Mouse (Mus musculus): ENCODE data around the gene Syk.
A peak's percentile ranks its signal among the peaks of the same experiment; 100 is the strongest.

Gene Syk

DNA sequence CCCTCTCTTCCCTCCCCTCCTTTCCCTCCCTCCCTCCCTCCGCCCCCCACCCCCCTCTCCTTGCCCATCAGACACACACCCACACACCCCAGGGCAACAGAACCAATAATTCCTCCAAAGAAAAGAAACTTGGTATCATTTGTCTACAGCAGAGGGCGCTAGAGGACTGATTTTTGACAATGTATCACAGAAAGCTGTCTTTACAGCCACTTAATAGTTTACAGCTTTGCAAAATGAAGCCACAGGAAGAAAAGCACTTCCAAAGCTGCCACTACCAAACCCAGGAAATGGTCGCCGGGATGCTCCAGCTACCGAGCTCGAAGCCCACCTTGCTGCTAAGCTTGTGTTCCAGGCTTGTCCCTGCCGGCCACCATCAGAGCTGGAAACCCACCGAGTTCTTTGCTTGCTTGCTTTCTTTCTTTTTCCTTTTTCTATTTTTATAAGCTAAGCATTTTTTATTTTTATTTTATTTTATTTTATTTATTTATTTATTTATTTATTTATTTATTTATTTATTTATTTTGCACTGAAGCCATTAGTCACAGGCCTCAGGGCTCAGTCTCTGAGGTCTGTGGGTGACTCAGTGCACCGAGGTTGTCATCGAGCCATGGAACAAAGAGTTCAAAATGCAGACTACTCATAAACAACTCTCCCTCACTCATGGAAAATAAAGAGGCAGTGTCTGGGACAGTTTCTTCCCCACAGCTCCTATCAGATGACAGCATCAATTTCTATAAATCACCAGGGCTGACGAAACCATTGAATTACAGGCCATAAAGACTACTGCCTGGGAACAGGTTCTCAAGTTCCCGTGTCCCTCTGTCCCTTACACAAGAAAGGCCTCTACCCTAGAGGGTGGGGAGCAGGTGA, 68.6 kb downstream of the Syk start:
- DNase-seq (ENCODE audit: low spot score): peak; percentile 54

DNA sequence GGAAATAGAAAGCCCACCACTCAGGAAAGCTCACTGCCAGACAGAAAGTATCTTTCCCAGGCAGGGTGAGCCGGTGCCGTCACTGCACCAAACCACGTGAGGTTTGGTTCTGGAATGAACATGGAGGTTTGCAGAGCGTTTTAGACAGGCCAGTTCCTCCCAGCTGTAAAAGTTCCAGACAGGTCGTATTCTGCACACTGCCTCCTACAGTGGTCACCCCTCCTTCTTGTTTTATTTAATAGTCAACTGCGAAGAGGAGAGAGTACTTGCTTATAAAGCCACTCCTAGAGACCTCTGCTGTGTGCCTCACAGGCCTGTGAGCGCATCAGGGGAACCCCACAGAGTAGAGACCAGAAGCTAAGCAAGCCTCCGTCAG, 69.3 kb downstream of the Syk start:
- DNase-seq (ENCODE audit: low spot score): no peak

DNA sequence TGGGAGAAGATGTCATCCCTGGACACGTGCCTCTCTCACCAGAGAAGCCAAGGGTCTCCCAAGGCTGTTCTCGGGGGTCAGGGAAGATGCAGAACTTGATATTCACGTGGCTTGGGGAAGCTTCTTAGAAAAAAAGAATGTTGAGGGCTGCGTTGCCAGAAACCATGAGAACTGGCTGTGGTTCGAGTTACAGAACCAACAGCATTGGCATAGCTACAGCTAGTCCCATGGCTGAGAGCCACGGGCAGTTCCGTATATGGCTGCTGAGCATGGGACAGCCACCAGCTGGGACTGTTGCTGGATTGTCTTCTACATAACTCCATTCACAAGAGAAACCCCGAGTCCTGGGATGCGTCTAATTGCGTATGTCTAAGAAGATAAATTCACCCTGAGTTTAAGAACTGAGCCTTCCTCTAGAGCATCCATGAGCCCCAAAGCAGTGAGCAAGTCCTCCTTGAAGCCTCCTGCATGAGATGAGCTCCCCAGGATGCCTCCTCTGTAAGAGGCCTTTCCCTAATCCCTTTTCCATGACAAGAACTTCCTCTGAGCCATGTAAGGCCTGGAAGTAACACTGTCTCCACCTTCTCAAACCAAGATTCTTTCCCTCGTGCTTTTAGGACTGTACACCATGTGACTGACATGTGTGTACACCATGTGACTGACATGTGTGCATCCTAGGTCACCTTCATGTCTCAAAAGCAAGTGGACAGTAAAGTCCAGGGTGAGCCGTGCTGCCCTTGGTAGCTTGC, 71.3 kb downstream of the Syk start:
- no peak for DNase-seq (ENCODE audit: low spot score)

DNA sequence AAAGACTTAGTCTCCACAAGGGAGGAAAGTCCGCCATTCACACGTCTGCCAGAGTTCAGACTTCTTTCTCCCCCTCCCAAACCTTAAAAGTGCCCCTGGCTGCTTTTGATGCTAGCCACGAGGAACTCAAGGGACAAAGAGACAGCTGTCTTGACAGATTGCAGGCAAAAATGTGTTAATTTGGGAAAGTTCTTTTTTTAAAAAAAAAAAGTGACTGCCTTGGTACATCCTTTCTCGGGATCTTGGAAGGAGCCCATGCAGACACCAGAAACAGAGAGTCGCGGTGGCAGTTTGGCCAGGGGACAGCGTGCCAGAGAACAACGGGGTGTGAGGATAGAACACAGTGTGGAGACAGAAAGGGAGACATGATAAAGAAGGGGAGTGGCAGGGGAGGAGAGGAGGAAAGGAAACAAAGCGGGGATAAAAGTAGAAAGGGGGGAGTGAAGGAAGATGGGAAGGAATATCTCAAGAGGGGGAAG, 71.9 kb downstream of the Syk start:
- DNase-seq (ENCODE audit: low spot score): no peak

DNA sequence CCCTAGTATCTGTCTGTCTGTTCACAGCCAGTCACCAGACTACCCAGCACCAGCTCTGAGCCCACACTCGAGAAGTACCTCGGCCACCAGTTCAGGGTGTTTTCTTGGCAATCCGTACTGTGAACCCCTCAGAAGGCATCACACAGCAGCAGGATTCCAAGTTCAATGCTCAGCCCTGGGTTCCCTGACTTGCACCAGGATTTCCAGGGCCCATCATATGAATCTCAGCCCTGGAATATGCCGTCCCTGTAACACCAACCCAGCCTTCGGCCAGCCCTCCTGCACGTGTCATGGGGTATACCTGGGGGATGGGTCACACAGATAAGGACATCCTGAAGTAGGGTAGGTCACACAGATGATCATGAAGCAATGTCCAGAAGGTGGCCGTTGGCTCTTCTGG, 75.0 kb downstream of the Syk start:
- DNase-seq (ENCODE audit: low spot score): no peak

DNA sequence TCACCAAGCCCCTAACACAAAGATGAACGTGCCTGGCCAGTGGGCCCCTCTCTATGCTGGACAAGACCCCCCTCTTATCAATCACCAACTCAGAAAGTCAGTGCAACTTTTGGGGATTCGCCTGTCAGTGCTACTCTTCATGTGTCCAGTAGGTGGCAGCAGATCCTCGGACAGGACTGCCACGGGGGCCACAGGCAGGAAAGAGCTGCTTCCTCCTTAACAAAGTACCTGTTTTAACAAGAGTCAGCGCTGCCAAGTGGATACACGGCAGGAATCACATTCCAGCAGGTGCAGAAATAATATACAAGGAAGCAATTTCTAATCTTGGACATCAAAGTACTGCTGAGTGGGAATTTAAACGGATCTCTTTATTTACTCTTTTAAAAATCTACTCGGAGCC, 75.5 kb downstream of the Syk start:
- DNase-seq (ENCODE audit: low spot score): peak; percentile 70

- DNase-seq (ENCODE audit: low spot score): no peak
These were observed 76.2 kb downstream of the Syk start for GRCm38 (mm10) chr13:52659171-52659665.

DNA sequence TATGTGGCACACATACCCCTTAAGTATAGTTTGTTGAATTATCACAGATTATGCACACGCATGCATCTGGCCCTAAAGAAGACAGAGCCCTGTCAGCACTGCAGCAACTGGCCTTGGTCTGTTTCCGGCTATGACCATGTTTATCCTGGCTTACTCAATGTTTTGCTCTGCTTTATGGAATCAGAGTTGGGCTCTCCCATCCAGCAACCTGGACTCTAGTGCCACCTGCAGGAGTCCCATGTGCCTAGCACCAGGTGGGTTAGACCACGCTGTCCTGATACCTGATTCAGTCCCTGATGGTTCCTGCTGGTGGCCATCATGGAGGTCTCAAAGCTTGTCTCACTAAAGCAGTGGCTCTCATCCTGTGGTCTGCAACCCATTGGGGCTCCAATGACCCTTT, 86.9 kb downstream of the Syk start:
- DNase-seq (ENCODE audit: low spot score): no peak

GRCm38 (mm10) chr13:52673272-52673671, 90.3 kb downstream of the Syk start:
- no peak for DNase-seq (ENCODE audit: low spot score)

GRCm38 (mm10) chr13:52673856-52674255, 90.9 kb downstream of the Syk start:
- DNase-seq (ENCODE audit: low spot score): no peak

DNA sequence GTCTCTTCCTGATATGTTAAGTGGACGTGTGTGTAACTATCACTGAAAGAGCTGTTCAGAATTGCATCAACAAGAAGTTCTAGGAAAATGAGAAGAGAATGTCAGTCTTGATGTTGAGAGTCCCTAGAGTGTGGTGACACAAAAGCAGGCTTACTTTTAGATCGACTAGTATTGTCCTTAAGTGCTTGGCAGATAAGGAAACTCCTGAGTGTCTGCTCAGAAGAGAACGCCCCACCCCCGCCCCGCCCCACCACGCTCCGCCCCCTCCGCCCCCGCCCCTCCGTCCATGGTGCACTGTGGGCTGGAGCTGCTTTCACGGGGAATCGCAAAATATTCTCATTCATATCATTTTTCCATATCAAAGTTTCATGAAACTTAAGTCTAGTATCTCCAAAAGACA, 91.9 kb downstream of the Syk start:
- no peak for DNase-seq (ENCODE audit: low spot score)

DNA sequence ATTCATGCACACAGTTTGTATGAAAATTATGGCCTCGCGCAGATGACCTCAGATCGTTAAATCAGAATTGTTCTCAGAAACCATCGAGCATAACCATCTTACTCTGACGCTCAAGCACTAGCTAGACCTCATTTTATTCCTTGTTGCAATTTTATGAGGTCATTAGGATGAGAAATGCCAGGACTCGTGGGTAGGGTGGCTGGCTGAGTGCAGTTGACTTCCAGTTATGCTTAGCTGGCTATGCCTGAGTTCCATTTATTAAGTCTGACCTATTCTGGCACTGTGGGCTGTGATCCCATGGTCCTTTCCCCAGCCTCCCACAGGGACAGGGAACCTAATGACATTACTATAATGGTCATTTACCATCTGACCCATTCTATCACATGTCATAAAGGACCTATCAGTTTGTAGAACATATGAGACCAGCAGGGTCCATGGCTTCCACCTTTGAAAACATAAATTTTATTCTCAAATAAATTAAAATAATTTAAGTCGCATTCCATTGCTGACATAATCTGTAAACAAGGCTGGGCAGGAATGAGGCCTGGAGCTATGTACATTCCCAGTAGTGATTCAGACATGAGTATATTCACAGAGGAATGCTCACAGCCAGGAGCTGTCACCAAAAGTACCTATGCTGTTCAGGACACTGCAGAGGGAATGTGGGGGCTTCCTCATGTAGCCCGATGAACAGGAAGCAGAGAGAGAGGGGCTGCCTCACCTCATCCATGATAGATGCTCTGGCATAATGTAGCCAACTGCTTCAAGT, 92.7 kb downstream of the Syk start:
- no peak for DNase-seq (ENCODE audit: low spot score)

- no peak for DNase-seq (ENCODE audit: low spot score)
These were observed 93.9 kb downstream of the Syk start for GRCm38 (mm10) chr13:52676671-52677445.

- no peak for DNase-seq (ENCODE audit: low spot score)
These were observed 96.9 kb downstream of the Syk start for GRCm38 (mm10) chr13:52679906-52680305.

GRCm38 (mm10) chr13:52682107-52682506, 99.1 kb downstream of the Syk start:
- DNase-seq (ENCODE audit: low spot score): no peak

- no peak for DNase-seq (ENCODE audit: low spot score)
These were observed 107.5 kb downstream of the Syk start for GRCm38 (mm10) chr13:52690425-52690824.

DNA sequence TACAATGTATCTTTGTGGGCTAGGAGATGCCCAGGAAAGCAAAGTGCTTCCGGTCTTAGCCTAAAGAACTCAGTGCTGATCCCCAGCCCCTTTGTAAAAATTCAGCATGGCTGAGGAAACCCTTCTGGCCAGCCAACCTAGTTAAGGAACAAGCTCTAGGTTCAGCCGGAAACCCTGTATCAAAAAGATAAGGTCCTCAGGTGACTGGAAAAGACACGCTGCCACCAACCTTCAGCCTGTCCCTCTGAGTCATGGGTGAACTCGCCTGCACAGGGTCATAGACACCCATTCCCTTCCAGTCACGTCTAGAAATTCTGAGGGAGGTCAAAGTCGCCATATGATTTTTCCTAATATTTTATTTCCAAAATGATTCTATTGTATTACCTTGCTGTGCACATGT, 109.3 kb downstream of the Syk start:
- DNase-seq (ENCODE audit: low spot score): no peak

- DNase-seq (ENCODE audit: low spot score): no peak
These were observed 111.9 kb downstream of the Syk start for GRCm38 (mm10) chr13:52694857-52695256.
